Mouse (Mus musculus): Measurements from ENCODE around the gene Nosip.

GRCm38 (mm10) chr7:45027761-45028160 is 34.5 kb upstream of the Nosip start:
- TF ChIP-seq POLR2A (IDR thresholded peaks at IDR 0.05; ENCODE audit: low read depth, low read length): no peak
- TF ChIP-seq CTCF (IDR thresholded peaks at IDR 0.05; ENCODE audit: extremely low read depth, insufficient read length, insufficient replicate concordance, low read depth, low read length): no peak

Measured in small intestine, adult 2 months (tissue).